Mouse (Mus musculus): ENCODE results near the gene Taf10.
A peak's percentile ranks its signal among the peaks of the same experiment; 100 is the strongest.
"Not testable (repeated sequence)": the region's sequence is repeated elsewhere in the genome, so short reads cannot be mapped to it uniquely, and the experiment has no call there.

The Taf10 gene

DNA sequence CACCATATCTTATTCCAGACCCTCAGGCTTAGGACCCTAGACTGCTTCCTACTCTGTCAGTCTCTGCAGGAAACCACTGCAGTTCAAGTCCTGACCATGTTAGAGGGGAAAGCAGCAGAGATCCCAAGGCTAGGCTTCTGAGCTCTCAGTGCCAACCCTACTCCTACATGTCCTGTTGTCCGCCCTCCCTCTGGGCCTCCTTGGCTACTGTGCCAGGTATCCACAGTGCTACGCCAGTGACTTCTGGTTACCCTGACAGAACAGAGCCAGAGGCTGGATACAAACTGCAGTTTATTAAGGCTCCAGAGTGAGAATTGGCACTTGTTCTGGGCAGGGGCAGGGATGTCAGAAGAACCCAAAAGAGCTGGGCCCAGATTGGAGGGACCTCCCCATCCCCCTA lies 8.6 kb upstream of the Taf10 start:
- DNase-seq (ENCODE audit: low spot score in 2 of 2) = no peak

DNA sequence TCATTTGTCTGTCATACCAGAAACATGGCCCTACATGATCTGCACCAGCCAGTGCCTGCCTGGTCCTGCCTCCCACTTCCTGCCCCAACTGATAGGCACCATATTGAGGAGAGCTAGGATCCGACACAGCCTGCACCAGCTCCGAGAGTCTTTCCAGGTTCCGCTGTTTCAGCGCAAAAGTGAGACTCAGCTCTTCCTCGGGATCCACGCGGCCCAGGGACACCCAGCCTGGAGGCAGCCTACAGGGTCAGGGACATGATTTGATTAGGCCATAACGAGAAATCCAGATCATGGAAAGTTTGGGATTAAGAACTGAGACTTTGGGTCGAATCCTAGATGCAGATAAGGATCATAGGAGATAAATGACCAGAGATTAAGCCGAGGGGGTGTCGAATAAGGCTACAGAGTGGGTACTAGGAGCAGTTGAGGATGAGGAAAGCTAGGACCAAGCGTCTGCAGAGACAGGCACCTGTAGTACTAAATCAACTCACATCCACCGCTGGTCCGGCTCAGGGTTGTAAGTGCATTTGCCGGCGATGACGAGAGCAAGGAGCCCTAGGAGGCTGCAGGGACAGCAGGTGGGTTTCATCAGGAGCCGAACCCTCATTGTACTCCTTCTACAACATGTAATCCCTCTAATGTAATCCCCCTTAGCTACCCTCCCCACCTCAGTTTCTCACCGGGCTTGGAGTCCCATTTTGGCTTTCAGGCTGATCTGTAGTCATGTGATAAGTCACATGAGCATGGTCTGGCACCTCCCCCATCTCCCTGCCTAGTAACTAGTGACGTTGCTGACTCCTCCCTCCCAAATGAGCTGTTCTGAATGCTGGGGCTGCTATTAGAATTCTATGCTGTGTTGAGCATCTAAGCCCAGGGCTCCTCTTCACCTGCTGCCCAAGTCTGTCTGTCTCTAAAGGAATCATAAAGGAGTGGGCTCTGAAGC lies 7.6 kb upstream of the Taf10 start, which contains the start of gene Tpp1:
TSS of gene Tpp1 (minus strand) at position 745 of the 943 bp plus-strand sequence.
- peak; percentile 78 to 84 for DNase-seq (ENCODE audit: low spot score in 2 of 2)

DNA sequence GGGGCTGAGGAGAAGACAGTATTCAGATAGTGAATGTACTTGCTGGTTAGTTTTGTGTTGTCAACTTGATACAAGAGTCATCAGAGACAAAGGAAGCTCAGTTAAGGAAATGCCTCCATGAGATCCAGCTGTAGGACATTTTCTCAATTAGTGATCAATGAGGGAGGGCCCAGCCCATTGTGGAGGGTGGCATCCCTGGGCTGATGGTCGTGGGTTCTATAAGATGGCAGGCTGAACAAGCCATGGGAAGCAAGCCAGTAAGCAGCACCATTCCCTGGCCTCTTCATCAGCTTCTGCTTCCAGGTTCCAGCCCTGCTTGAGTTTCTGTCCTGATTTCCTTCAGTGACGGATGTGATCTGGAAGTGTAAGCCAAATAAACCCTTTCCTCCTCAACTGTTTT lies 3.6 kb upstream of the Taf10 start:
- DNase-seq (ENCODE audit: low spot score in 2 of 2) = no peak

DNA sequence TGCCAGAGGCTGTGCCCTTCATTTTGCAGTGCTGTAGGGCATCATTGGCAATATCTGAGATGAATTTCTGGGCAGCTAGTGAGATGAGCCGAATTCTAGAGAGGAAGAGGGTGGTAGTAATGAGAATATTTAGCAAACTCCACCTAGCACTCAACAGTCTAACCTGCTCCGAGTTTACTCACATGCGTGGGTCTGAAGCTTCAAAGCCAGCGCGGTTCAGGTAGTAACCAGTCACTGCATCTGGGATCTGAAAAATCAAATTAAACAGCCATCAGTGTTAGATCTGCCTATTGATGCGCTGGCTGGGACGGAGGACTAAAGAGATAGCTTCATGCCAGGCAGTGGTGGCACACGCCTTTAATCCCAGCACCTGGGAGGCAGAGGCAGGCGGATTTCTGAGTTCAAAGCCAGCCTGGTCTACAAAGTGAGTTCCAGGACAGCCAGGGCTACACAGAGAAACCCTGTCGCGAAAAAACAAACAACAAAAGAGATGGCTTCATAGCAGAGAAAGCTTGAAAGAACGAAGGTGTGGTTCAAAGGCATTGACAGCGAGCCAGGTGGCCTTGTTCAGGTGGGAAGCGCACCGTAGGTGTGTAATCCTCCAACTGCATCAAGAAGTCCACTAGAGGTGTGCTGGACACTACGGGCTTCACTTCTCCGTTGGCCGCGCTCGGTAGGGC lies 775 bp downstream of the Taf10 start:
- not testable (repeated sequence) for DNase-seq (ENCODE audit: low spot score in 2 of 2)

DNA sequence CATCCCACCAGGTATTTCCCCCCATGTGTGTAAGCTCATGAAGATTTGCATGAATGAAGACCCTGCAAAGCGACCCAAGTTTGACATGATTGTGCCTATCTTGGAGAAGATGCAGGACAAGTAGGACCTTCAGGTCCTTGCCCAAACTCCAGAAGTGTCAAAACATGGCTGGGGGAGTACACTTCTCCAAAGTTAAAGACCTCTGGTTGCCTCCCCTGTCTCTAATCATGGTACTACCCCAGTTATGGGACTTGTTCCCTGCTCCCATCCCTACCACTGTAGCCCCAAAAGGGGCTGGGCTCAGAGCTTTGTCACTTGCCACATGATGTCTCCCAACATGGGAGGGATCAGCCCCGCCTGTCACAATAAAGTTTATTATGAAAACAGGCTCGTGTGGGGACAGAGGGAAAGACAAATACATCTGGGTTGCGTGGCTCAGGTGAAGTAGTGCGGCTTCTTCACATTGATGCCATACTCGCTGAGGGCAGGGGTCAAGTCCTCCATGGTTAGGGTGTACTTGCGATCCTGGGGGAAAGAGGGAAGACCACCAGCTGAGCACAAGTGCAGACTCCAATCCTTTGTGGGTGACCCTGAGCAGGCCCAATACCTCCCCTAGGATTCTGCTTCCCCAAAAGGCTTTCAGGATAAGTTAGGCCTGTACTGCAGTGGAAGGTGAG lies 1.5 kb downstream of the Taf10 start:
- DNase-seq (ENCODE audit: low spot score in 2 of 2) = not testable (repeated sequence)

DNA sequence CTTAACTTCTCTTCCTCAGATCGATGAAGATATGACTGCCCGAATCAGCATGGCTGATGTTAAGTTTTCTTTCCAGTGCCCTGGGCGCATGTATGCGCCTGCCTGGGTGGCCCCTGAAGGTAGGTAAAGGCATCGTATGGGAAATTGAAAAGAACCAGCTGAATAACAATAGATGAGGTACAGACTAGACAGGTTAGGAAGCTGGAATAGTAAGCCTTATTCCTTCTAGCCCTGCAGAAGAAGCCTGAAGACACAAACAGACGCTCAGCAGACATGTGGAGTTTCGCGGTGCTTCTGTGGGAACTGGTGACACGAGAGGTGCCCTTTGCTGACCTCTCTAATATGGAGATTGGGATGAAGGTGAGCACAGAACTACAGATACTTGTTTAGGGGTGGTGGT lies 2.2 kb downstream of the Taf10 start:
- no peak for DNase-seq (ENCODE audit: low spot score in 2 of 2)

DNA sequence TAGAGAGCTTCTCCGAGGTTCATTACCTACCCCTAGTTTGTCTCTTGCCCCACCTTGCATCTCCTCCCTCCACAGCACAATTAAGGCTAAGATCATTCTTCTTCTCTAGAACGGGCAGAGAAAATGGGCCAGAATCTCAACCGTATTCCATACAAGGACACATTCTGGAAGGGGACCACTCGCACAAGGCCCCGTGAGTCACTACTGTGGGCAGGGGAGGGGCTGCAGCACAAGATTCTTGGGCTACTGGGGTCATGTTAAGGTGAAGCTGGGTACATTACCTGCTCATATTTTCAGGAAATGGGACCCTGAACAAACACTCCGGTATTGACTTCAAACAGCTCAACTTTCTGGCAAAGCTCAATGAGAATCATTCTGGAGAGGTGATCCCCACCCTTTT lies 3.3 kb downstream of the Taf10 start:
- DNase-seq (ENCODE audit: low spot score in 2 of 2) = no peak

DNA sequence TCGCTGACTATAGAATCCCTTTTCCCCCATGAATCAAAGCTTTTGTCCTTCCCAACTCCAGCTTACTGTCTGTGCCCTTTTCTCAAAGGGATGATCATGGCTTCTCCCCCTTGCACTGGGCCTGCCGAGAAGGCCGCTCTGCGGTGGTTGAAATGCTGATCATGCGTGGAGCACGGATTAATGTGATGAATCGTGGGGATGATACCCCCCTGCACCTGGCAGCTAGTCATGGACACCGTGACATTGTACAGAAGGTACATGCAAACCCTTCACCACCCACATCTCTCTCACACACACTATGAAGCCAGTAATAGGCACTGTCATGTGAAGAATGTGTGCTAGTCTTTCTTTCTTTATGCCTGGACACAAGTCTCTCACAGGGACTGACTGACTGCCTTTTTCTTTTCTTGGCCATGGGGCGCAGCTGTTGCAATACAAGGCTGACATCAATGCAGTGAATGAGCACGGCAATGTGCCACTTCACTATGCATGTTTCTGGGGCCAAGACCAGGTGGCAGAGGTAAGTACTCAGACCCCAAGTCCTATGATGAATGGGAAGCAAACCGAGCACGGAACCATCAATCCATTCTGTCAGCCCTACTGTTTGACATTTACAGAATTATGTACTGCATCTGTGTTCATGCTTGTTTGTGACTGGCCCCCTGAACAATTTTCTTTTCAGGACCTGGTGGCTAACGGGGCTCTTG lies 3.9 kb downstream of the Taf10 start:
- DNase-seq (ENCODE audit: low spot score in 2 of 2) = no peak

DNA sequence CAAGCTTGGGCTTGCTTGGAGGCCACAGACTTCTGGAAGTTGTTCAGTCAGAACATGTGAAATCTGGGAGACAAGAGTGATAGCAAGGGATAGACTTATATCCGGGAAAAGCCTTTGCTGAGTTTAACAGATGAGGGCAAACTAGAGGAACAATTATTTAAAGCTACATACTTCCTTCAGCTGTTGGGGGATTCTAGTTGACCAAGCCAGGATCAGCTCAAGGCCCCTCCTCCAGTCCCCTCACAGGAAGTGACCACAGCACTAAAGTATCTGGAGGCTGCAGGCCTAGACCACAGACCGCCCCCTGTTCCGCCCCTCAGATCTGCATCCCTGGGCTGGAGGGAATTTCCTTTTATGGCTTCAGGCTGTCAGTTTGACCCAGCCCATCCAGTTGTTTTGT lies 5.2 kb downstream of the Taf10 start:
- no peak for DNase-seq (ENCODE audit: low spot score in 2 of 2)

DNA sequence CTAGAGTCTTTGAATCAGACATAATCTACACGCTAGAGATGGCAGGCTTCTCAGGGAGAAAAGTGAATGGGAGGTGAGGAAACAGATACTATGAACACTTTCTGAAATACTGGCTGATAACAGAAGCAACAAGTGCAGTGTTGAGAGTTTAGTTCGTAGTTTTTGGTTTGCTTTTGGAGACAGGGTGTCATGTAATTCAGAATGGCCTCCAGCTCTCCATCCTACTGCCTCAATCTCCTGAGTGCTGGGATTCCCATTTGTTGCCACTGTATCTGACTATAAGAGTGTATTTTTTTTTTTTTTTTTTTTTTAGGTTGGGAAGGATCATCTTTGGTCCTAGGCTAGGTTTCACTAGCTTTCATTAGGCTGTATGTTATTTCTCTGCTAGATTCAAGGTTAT lies 5.9 kb downstream of the Taf10 start:
- DNase-seq (ENCODE audit: low spot score in 2 of 2) = no peak

DNA sequence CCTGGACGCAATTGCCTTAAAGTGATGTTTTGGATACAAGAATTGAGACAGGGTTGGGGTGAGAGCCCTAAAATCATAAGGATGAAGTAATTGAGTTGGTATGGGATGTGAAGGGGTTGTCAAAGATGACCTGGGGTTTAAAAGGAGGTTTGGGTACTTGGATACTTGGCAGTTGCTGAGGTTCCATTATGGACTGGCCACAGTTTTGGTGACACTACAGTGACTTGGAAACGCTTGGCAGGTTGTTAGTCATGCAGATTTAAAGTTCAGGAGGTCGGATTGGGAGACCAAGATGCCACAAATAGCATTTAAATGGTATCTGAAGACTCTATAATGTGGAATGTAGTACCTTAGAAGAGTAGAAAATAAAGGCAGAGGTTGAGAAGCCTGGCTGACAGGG lies 6.5 kb downstream of the Taf10 start:
- DNase-seq (ENCODE audit: low spot score in 2 of 2) = no peak

DNA sequence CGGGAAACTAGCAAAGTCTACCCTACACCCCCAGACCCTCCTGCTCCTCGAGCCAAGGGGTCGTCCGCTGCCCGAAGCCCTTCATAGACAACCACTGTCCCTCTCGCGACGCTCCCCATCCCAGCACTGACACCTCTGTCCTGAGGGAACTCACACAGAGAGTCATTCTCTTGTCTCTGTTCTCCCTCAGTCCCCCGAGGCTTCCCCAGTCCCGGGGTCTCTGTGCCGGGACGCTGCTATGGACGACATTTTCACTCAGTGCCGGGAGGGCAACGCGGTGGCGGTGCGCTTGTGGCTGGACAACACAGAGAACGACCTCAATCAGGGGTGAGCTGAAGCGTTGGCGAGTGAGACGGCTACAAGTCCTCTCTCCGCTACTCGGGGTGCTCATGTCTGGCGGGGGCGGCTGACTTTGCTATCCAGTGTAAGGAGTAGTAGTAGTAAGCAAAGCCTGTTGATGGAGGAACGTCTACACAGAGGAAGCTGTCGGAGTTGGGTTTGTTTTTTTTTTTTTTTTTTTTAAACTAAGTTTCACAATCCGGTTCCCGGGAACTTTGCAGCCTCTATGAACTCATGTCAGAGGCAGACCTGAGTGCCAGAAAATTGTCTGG lies 7.1 kb downstream of the Taf10 start, which contains the start of gene Rrp8:
TSS of gene Rrp8 (minus strand) at position 475 of the 611 bp plus-strand sequence.
- DNase-seq (ENCODE audit: low spot score in 2 of 2) = no peak

DNA sequence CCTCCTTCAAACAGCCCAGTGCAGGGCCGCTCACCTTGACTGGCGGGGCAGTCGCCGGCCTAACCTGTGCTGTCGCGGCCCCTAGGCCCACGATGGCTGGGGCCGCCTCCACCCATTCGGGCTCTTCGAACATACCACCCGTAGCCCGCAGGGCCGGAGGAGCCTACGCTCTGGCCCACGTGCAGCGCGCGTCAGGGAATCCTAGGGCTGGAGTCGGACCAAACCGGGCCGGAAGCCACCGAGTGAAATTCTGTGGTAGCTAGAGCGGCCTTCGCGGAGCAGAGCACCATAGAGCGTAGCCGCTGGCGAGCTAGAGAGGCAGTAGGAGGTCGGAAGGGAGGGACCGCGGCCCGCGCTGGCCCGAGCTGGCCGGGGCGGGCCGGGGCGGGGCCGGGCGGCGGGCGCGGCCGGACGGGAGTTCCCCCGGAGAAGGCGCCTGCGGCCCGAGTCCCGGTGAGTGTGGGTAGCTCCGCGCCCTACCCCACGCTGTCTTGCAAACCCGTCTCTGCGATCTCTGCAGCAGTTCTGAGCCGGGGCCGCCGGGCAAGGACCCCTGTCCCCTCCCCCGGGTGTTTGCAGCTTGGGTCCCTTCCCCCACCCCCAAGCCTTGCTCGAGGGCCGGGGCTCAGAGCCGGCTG lies 7.8 kb downstream of the Taf10 start, which contains the start of gene Ilk:
TSS of gene Ilk (plus strand) at position 329 of the 638 bp plus-strand sequence.
- DNase-seq (ENCODE audit: low spot score in 2 of 2) = peak; percentile 69 to 83

DNA sequence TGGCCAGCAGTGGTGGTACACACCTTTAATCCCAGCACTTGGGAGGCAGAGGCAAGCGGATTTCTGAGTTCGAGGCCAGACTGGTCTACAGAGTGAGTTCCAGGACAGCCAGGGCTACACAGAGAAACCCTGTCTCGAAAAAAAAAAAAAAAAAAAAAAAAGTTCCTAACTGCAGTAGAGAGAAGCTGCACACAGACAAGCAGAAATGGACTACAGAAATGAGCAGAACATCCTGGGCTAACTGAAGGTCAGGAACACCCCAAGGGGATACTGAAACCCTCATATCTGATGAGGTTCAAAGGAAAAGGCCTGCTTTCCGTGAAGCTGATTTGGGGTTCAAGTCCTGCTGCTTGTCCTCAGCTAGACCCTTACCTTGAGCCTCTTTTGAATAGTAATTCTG lies 8.7 kb downstream of the Taf10 start:
- DNase-seq (ENCODE audit: low spot score in 2 of 2) = not testable (repeated sequence)

DNA sequence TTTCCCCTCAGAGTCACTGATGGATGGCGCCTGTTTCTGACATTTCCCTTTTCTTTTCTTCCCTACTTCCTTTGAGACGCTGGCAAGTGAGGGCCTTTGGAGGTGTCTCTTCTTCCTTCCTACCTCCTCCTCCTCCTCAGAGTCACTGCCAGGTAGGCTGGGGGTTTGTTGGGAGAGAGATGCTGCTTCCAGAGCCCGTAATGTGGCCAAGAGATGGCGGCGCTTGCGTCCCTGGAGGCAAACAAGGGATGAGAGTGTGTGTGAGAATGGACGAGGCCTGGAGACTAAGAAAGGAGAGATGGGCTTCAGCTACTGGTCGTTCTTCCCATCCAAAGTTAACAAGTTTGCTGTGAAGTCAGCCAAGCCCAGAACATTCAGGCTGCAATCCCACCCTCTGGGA lies 9.3 kb downstream of the Taf10 start:
- no peak for DNase-seq (ENCODE audit: low spot score in 2 of 2)

DNA sequence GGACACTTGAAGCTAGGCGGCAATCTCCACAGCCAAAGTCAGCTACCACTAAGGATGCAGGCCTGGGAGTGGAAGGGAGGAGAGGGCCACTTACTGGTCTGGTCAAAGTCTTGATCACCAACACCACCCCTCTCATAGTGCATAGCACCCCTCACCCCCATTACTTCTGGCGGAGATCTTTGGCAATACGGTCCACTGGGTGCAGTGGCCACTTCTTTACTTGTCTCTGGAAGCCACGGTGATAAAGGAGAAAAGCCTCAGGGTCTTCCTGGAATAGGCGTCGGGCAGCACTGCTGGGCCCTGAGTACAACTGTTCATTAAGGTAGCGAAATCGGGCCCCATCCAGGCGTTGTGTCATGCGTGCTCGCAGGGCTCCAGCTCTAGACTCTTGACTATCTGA lies 10.3 kb downstream of the Taf10 start:
- no peak for DNase-seq (ENCODE audit: low spot score in 2 of 2)

DNA sequence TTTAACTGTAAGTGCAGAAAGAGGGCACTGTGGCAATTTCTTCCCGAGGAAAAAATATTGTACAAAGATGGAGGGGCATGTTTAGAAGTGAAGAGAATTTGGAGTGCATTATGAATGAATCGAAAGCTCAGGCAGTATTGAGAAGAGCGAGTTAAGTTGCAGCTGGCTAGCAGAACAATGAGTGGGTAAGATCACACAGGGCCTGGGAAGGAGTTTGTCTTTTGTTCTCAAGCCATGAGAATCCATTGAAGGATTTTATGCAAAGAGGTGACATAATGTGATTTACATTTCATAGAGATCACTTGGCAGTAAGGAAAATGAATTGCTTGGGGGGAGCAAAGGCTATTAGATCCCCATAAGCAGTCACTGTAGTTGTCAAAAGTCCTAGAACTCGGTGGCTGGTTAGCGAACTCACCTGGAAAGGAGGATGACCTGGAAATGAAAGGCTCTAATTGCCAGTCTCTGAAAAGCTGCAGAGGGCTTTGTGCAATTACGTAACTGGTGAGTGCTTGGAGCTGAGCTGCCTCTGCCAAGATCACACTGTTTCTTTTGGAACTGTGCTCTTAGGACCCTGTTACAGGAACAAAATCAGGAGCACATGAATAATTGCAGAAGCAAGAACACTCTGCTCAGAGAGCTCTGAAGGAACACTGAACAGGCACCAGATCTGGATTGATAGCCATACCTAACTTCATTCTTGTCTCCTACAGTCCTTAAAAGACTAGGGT lies 15.3 kb downstream of the Taf10 start:
- no peak for DNase-seq (ENCODE audit: low spot score in 2 of 2)

DNA sequence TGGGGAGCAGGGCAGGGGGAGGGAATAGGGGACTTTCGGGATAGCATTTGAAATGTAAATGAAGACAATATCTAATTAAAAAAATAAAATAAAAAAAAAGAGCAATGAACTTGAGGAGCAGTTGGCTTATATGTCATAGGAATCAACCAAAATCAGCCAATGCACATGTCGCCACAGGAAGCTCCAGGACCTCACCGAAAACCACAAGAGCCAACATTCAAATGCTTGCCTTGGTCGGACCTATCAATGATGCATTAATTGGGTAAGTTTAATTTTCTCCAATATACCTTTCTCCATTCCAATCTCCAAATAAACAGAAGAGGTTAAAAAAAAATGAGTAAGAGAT lies 17.2 kb downstream of the Taf10 start:
- DNase-seq (ENCODE audit: low spot score in 2 of 2) = no peak

DNA sequence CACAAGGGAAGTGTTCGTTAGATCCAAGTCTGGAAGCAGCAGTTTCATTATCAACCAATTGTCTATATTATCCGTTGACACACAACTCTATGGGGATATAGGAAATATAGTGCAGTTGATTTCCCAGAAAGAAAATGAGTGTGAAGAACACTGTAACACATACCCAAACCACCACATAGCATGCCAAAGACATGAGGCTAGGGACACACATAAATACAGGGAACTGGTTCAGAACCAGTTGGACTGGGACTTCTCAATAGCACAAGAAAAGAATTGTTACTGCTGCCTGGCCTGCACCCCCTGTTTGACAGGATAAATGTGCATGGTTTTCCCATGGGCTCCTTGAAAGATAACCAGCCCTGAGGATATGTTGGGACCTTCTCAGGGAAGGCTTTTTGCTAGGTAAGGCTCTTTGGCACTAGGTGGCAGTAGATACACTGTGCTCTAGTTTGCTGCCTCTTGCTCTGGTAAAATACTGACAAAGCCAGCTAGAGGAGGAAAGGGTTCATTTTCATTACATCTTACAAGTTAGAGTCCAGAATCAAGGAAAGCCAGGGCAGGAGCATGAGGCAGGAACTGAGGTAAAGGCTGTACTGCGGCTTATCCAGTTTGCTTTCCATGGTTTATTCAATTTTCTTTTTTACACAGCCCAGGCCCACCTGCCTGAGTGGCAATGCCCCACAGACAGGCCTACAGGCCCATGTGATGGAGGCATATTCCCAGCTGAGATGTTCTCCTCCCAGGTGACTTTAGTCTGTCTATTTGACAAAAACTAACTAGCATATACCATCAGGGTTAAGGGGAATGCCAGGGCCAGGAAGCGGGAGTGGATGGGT lies 17.8 kb downstream of the Taf10 start:
- DNase-seq (ENCODE audit: low spot score in 2 of 2) = peak in 1 of 2 experiments; percentile 25
